Mouse (Mus musculus): Measurements from ENCODE around the gene Catip. TPM values are rescaled to one million over a fixed set of nuclear protein-coding genes. Genes with fewer than 3 reads are reported as not detected.

The Catip gene
- total RNA-seq, 1 experiment from 2014 or later: 1.3 TPM

GRCm38 (mm10) chr1:74411753-74412325, 49.9 kb downstream of the Catip start:
- ATAC-seq (replicated peaks in 1 of 2; ENCODE audit: insufficient read depth in 1 of 2, low FRiP score in 2 of 2, low TSS enrichment in 1 of 2, low read depth in 1 of 2, poor library complexity in 2 of 2, severe bottlenecking in 2 of 2): no peak

- ATAC-seq (replicated peaks in 1 of 2; ENCODE audit: insufficient read depth in 1 of 2, low FRiP score in 2 of 2, low TSS enrichment in 1 of 2, low read depth in 1 of 2, poor library complexity in 2 of 2, severe bottlenecking in 2 of 2): no peak
Measured at GRCm38 (mm10) chr1:74412711-74413110, 50.8 kb downstream of the Catip start.

GRCm38 (mm10) chr1:74415143-74415542, 53.2 kb downstream of the Catip start:
- ATAC-seq (replicated peaks in 1 of 2; ENCODE audit: insufficient read depth in 1 of 2, low FRiP score in 2 of 2, low TSS enrichment in 1 of 2, low read depth in 1 of 2, poor library complexity in 2 of 2, severe bottlenecking in 2 of 2): peak; percentile 22 to 56; a peak in 1 of 4 replicates

Other genes starting within 250 kb of the Catip start
- gene Tns1, start 237.7 kb upstream of the Catip start, total RNA-seq (2017): 16.1 and 39.1 TPM in 2 replicates
- gene Rufy4, start 236.6 kb upstream of the Catip start, total RNA-seq (2017): 2.3 and 2.7 TPM in 2 replicates
- gene Cxcr2, start 208.1 kb upstream of the Catip start, total RNA-seq (2017): 9.0 and 19.4 TPM in 2 replicates
- 0.15 and 0.56 TPM in 2 replicates for gene Cxcr1, start 167.5 kb upstream of the Catip start, total RNA-seq (2017)
- gene Arpc2, start 126.0 kb upstream of the Catip start, total RNA-seq (2017): 345 and 397 TPM in 2 replicates
- gene Gpbar1, start 83.6 kb upstream of the Catip start, total RNA-seq (2017): 0.15 TPM in 1 of 2 replicates, not detected in the other
- gene Aamp, start 77.4 kb upstream of the Catip start, total RNA-seq (2017): 115 and 150 TPM in 2 replicates
- gene Pnkd, start 77.2 kb upstream of the Catip start, total RNA-seq (2017): 12.3 and 29.0 TPM in 2 replicates
- gene Tmbim1, start 56.5 kb upstream of the Catip start, total RNA-seq (2017): 29.9 and 36.7 TPM in 2 replicates
- gene Slc11a1, start 13.1 kb downstream of the Catip start, total RNA-seq (2017): 3.2 TPM in 1 of 2 replicates, not detected in the other
- 38.1 and 40.0 TPM in 2 replicates for gene Ctdsp1, start 29.4 kb downstream of the Catip start, total RNA-seq (2017)
- 0.55 TPM in 1 of 2 replicates, not detected in the other for gene Vil1, start 47.3 kb downstream of the Catip start, total RNA-seq (2017)
- 73.4 and 82.5 TPM in 2 replicates for gene Cnot9, start 143.9 kb downstream of the Catip start, total RNA-seq (2017)
- gene Plcd4, start 180.8 kb downstream of the Catip start, total RNA-seq (2017): not detected in 2 replicates
- 62.7 and 63.0 TPM in 2 replicates for gene Usp37, start 182.2 kb downstream of the Catip start, total RNA-seq (2017)
- gene Zfp142, start 226.1 kb downstream of the Catip start, total RNA-seq (2017): 10.2 and 18.1 TPM in 2 replicates
- gene Bcs1l, start 226.2 kb downstream of the Catip start, total RNA-seq (2017): 14.9 and 25.4 TPM in 2 replicates
- gene Rnf25, start 239.3 kb downstream of the Catip start, total RNA-seq (2017): 33.0 and 39.7 TPM in 2 replicates
- gene Stk36, start 239.3 kb downstream of the Catip start, total RNA-seq (2017): 0.15 and 0.25 TPM in 2 replicates